13 mouse cellular contexts compared by ENCODE assay signal in genomic region chr6:133553533-133553932, GRCm38 (mm10).
"Had no signal": no experiment of that assay in that cellular context is flagged by ENCODE, and none has a peak within 500 bp of the region (broad histone marks: within the 10 kb centered on the region; RNA-seq: fewer than 3 reads in every experiment).

No protein-coding gene starts in this region.

- H3K4me1 ChIP-seq: limb, embryonic 13.5 days; midbrain, embryonic 13.5 days had no signal

- H3K4me2 ChIP-seq: limb, embryonic 13.5 days; lung, embryonic 14.5 days; midbrain, embryonic 13.5 days had no signal

- H3K4me3 ChIP-seq: limb, embryonic 13.5 days; midbrain, embryonic 13.5 days had no signal

- H3K27me3 ChIP-seq: limb, embryonic 13.5 days; midbrain, embryonic 13.5 days had no signal

- H3K36me3 ChIP-seq: limb, embryonic 13.5 days; midbrain, embryonic 13.5 days had no signal

- H3K27ac ChIP-seq: limb, embryonic 13.5 days; midbrain, embryonic 13.5 days had no signal

- DNase-seq: kidney, adult 8-10 months; kidney, postnatal 10 days; kidney, postnatal 4 days; left cerebral cortex, postnatal 4 days; lung, embryonic 14.5 days; lung, postnatal 14 days; right cerebral cortex, adult 18-20 months; right cerebral cortex, postnatal 25 days; thymus, adult 18-20 months; thymus, postnatal 14 days had no signal

- ATAC-seq: inflammation-experienced regulatory T-cells, adult 6 months; midbrain, embryonic 13.5 days had no signal

- H3K9ac ChIP-seq: limb, embryonic 13.5 days; lung, embryonic 14.5 days; midbrain, embryonic 13.5 days had no signal
